Mouse (Mus musculus) olfactory bulb, adult 2 months (tissue): ENCODE measurements around the gene Cnnm1. TPM values are rescaled to one million over a fixed set of nuclear protein-coding genes. Genes with fewer than 3 reads are reported as not detected.

Experiments
- H3K27ac ChIP-seq: fragments of 200-500 bp; 2 replicates; pipeline ENCODE4 v1.5.1; 2012; ENCODE audit warnings: low read depth, low read length; ENCODE audit not compliant: insufficient read depth
- H3K4me1 ChIP-seq: fragments of 200-500 bp; 2 replicates; pipeline ENCODE4 v1.6.1; 2012; ENCODE audit warnings: low read length; ENCODE audit not compliant: control insufficient read depth, insufficient read depth
- H3K4me3 ChIP-seq: fragments of 200-500 bp; 2 replicates; pipeline ENCODE4 v1.5.1; 2012; ENCODE audit warnings: mild to moderate bottlenecking, low read depth, low read length, moderate library complexity; ENCODE audit not compliant: insufficient read depth
- CTCF ChIP-seq: fragments of 200-500 bp; IDR thresholded peaks from 2 replicates; pipeline ENCODE4 v1.5.1; 2012; ENCODE audit warnings: low read depth, mild to moderate bottlenecking, low read length, moderate library complexity; ENCODE audit not compliant: insufficient read depth
- POLR2A ChIP-seq: fragments of 200-500 bp; IDR thresholded peaks from 2 replicates; pipeline ENCODE4 v1.6.1; 2012; ENCODE audit warnings: mild to moderate bottlenecking, low read depth, low read length, moderate library complexity; ENCODE audit not compliant: insufficient read depth
- WGBS: fragments of 180-500 bp; shearing (Covaris S2); methylation state at CpG from one replicate; pipeline ENCODE4 v1.1.7; 2018; 5-methylcytosine and 5-hydroxymethylcytosine counted together
- polyA plus RNA-seq: library from polyadenylated mRNA; stranded (reverse); fragments of >200 nt; gene quantifications from 2 replicates; pipeline ENCODE4 v1.2.4, GENCODE M21; 2012; ENCODE audit warnings: low replicate concordance; ENCODE audit not compliant: missing spikeins, insufficient read depth, insufficient read length

Cnnm1 gene
- polyA plus RNA-seq, 1 experiment, result not detected

GRCm38 (mm10) chr19:43441661-43441990 lies 1.4 kb downstream of the Cnnm1 start:
- Histone ChIP-seq H3K27ac (0 out of 2 replicates have a peak overlapping the region, but pooled peaks have one; percentile 44), H3K4me3 (peak overlapping the region; percentile 85), H3K4me1 (peaks cover 9% of the 10 kb centered on the region; the same call in 1 of the 2 replicates)
- no peak for TF ChIP-seq POLR2A
- no peak for TF ChIP-seq CTCF
- 11% methylated on average over 17 of the region's 17 CpGs for WGBS

GRCm38 (mm10) chr19:43442269-43442668 lies 2.0 kb downstream of the Cnnm1 start:
- peak overlapping the region; percentile 14; the same call in 1 of the 2 replicates for H3K4me3 ChIP-seq
- 57% methylated on average over 6 of the region's 6 CpGs for WGBS
- peaks cover 9% of the 10 kb centered on the region; the same call in 1 of the 2 replicates for H3K4me1 ChIP-seq
- TF ChIP-seq CTCF, result no peak
- no peak for TF ChIP-seq POLR2A
- no peak overlapping the region for H3K27ac ChIP-seq

DNA sequence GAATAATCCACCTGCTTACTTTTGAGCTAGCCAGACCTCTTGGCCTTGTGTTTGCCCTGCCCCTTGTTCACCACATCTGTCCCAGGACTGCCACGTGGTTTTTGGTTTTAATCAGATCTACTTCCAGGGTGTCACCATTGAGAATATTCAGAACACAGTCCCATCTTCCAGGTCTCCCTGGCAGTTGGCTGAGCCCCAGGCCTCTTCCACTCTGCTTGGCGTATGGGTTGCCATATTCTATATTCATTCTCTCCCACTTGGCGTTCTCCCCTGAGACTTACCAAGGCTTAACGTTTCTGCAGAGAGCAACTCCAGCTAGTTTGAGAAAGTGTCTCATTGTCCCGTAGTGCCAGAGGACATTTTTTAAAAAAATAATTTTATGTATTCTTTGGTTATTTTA lies 2.7 kb downstream of the Cnnm1 start:
- Histone ChIP-seq H3K4me1 (peaks cover 9% of the 10 kb centered on the region; the same call in 1 of the 2 replicates), H3K27ac (no peak overlapping the region), H3K4me3 (no peak overlapping the region)
- TF ChIP-seq CTCF (no peak), POLR2A (no peak)
- WGBS, result 92% methylated on average over 5 of the region's 5 CpGs

DNA sequence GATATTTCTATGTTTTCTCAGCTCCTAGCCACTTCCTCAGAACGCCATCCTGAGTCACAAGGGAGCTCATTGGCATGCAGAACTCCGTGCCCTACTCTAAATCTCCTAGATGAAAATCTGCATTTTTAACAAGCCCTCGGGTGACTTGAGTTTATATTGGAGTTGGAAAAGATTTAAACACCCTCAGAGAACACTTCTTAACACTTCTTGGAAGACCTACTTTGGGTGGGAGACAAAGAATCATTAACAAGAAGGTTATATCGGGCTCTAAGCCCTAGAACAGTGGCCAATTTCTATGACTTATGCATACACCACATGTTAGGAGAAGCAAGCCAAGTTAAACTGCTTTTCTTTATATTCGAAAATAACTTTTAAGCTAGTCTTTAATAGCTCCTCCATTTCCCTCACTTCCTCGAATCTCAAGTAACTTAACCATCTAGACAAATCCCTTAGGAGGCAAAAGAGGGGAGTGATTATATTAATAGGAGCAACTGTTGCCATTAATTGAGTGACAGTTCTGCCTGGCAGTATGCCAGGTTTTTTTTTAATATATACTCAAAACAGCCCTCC lies 4.5 kb downstream of the Cnnm1 start:
- H3K4me3 ChIP-seq, result no peak overlapping the region
- 70% methylated on average over 6 of the region's 6 CpGs for WGBS
- TF ChIP-seq CTCF (no peak), POLR2A (no peak)

GRCm38 (mm10) chr19:43451563-43451962 lies 11.3 kb downstream of the Cnnm1 start:
- no peak overlapping the region for H3K4me3 ChIP-seq
- 58% methylated on average over 10 of the region's 10 CpGs for WGBS
- 0 out of 2 replicates have a peak overlapping the region, but pooled peaks have one; percentile 46 for H3K27ac ChIP-seq
- no peaks in the 10 kb centered on the region for H3K4me1 ChIP-seq
- no peak for TF ChIP-seq CTCF
- no peak for TF ChIP-seq POLR2A

More for the DNA sequence above, 4.5 kb downstream of the Cnnm1 start:
- Histone ChIP-seq H3K27ac (no peak overlapping the region), H3K4me1 (peaks cover 9% of the 10 kb centered on the region; the same call in 1 of the 2 replicates)

- no peak overlapping the region; the same call in 1 of the 2 replicates for H3K4me3 ChIP-seq
- H3K27ac ChIP-seq, result peak overlapping the region; percentile 96
- no peaks in the 10 kb centered on the region for H3K4me1 ChIP-seq
- WGBS, result 26% methylated on average over 5 of the region's 5 CpGs
- TF ChIP-seq CTCF, result no peak
- no peak for TF ChIP-seq POLR2A
Measured at GRCm38 (mm10) chr19:43452176-43452575, 11.9 kb downstream of the Cnnm1 start.

DNA sequence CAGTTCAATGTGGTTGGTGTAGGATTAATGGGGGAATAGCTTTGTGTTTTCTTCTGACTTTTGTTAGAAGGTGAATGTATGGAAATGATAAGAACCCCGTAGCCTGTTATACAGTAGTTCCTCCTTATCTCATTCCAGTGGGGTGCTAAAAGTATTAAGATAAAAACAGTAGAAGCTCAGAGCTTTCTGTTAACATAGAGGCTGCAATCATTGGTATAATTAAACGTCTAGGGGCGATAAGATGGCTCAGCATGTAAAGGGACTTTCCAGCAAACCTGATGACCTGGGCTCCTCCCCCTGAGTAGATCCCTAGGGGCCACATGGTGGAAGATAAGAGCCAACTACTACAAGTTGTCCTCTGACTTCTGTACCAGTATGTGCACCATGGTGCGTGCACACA lies 12.8 kb downstream of the Cnnm1 start:
- no peak overlapping the region for H3K27ac ChIP-seq
- TF ChIP-seq CTCF (no peak), POLR2A (no peak)
- no peak overlapping the region for H3K4me3 ChIP-seq
- no peaks in the 10 kb centered on the region for H3K4me1 ChIP-seq
- WGBS, result 63% methylated on average over 4 of the region's 4 CpGs

DNA sequence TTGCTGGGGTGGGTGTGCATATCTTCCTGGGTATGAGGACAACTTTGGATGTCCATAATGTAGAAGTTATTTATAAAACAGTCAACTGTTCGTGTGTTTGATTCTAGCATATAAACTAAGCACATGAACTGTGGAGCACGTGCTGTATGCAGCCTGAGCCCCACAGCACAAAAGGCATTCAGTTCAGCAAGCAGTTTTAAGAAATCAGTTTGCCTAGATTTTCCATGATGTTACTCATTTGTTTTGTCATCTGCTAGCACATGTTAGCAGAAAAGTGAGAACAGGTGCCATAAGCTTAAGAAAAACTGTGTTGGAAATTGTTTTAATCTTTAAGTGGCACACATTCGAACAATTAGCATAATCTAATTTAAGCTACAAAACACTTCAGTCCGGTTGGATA lies 19.7 kb downstream of the Cnnm1 start:
- Histone ChIP-seq H3K4me1 (peaks cover 3% of the 10 kb centered on the region), H3K27ac (no peak overlapping the region), H3K4me3 (no peak overlapping the region)
- WGBS, result 37% methylated on average over 4 of the region's 4 CpGs
- TF ChIP-seq POLR2A, result no peak
- no peak for TF ChIP-seq CTCF

DNA sequence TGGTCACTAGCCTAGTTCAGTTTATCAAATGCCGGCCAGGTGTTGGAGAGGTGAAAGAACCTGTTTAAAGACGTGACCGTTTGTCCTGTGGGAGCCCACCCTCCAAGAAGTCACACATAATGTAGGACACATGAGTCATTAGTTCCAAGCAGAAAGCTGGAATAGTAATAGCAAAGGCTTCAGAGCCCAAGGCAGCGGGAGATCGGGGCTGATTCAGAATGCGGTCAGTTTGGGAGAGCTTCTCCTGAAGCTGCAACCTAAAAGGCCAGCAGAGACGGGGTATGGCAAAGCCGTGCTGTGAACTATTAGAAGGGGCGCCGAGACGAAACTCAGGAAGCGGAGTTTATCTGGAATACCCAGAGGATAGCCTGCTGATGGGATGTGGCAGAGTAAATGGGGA lies 20.2 kb downstream of the Cnnm1 start:
- Histone ChIP-seq H3K4me1 (peaks cover 3% of the 10 kb centered on the region), H3K4me3 (no peak overlapping the region), H3K27ac (no peak overlapping the region)
- 71% methylated on average over 12 of the region's 12 CpGs for WGBS
- TF ChIP-seq CTCF (no peak), POLR2A (no peak)
